Mouse (Mus musculus) mouse trophoblast stem cell (cell line): ENCODE data around the gene L3hypdh.
"Not testable (repeated sequence)": the region's sequence is repeated elsewhere in the genome, so short reads cannot be mapped to it uniquely, and the experiment has no call there.

Experiments
- in situ Hi-C, 2 experiments: fragments of 300-500 bp; cut with MseI, MboI; formaldehyde crosslinking; loops; 2 replicates in 1 of 2; 3 replicates in 1 of 2; pipeline ENCODE4 v1.15.1; 2025

L3hypdh gene

GRCm38 (mm10) chr12:72053851-72054250 is 31.4 kb downstream of the L3hypdh start:
- in situ Hi-C loops: no loop called here

- in situ Hi-C loops: no loop called here
Observed at GRCm38 (mm10) chr12:72053303-72053702, 31.9 kb downstream of the L3hypdh start.

GRCm38 (mm10) chr12:72052571-72052970 is 32.7 kb downstream of the L3hypdh start:
- in situ Hi-C loops: no loop called here

- in situ Hi-C loops: no loop called here
Observed at GRCm38 (mm10) chr12:72050821-72051220, 34.4 kb downstream of the L3hypdh start.

GRCm38 (mm10) chr12:72050156-72050555 is 35.1 kb downstream of the L3hypdh start:
- in situ Hi-C loops: not testable (repeated sequence)

- in situ Hi-C loops: loop anchor here (5.0 kb wide), 1 partner anchor 280 kb away; no protein-coding TSS in a partner anchor
Observed at GRCm38 (mm10) chr12:72047513-72047912, 37.7 kb downstream of the L3hypdh start.

- in situ Hi-C loops: no loop called here
Observed at GRCm38 (mm10) chr12:72041238-72041637, 44.0 kb downstream of the L3hypdh start.

- in situ Hi-C loops: no loop called here
Observed at GRCm38 (mm10) chr12:72039501-72039900, 45.7 kb downstream of the L3hypdh start.

GRCm38 (mm10) chr12:72038866-72039265 is 46.4 kb downstream of the L3hypdh start:
- in situ Hi-C loops: no loop called here

GRCm38 (mm10) chr12:72037049-72037448 is 48.2 kb downstream of the L3hypdh start:
- in situ Hi-C loops: no loop called here

- in situ Hi-C loops: no loop called here
Observed at GRCm38 (mm10) chr12:72036097-72036661, 49.1 kb downstream of the L3hypdh start.

GRCm38 (mm10) chr12:72031794-72032193 is 53.4 kb downstream of the L3hypdh start:
- in situ Hi-C loops: no loop called here

- in situ Hi-C loops: no loop called here
Observed at GRCm38 (mm10) chr12:72031171-72031570, 54.1 kb downstream of the L3hypdh start.

- in situ Hi-C loops: no loop called here
Observed at GRCm38 (mm10) chr12:72025275-72025795, 59.9 kb downstream of the L3hypdh start.

- in situ Hi-C loops: no loop called here
Observed at GRCm38 (mm10) chr12:72023572-72023971, 61.7 kb downstream of the L3hypdh start.
